Mouse (Mus musculus) spleen, adult 2 months (tissue): ENCODE results near the gene Arhgef40.

Source experiments
- CTCF ChIP-seq: fragments of 200-500 bp; IDR thresholded peaks from 2 replicates; pipeline ENCODE4 v1.5.1; 2011; ENCODE audit warnings: mild to moderate bottlenecking, inconsistent platforms; ENCODE audit not compliant: insufficient read depth, insufficient read length, insufficient replicate concordance; ENCODE audit errors: extremely low read depth
- POLR2A ChIP-seq: fragments of 200-500 bp; IDR thresholded peaks from 2 replicates; pipeline ENCODE4 v1.6.1; 2011; ENCODE audit warnings: low read depth, low read length, inconsistent platforms

GRCm38 (mm10) chr14:52010446-52011111 lies 26.1 kb downstream of the Arhgef40 start:
- TF ChIP-seq POLR2A: no peak
- TF ChIP-seq CTCF: no peak
